Mouse (Mus musculus) limb, embryonic 12.5 days (tissue): ENCODE results near the gene Atg101. TPM values are rescaled to one million over a fixed set of nuclear protein-coding genes. Genes with fewer than 3 reads are reported as not detected.
A peak's percentile ranks its signal among the peaks of the same experiment; 100 is the strongest.

Experiments used
- ATAC-seq: fragments of 200-750 bp; cut with Nextera tagmentation; 2 replicates; pipeline ENCODE4 v1.8.0; 2017; ENCODE audit warnings: low read depth, moderate TSS enrichment; ENCODE audit not compliant: insufficient number of reproducible peaks, insufficient read depth, low FRiP score, low TSS enrichment
- H3K27ac ChIP-seq: fragments of 300-500 bp; sonication (generic); 2 replicates; pipeline ENCODE4 v1.5.1; 2016; ENCODE audit warnings: mild to moderate bottlenecking, moderate library complexity
- H3K27me3 ChIP-seq: fragments of 300-500 bp; sonication (generic); 2 replicates; pipeline ENCODE4 v1.6.1; 2016; ENCODE audit warnings: mild to moderate bottlenecking, moderate library complexity
- H3K36me3 ChIP-seq: fragments of 300-500 bp; sonication (generic); 2 replicates; pipeline ENCODE4 v1.6.1; 2016; ENCODE audit warnings: mild to moderate bottlenecking, moderate library complexity
- H3K4me1 ChIP-seq: fragments of 300-500 bp; sonication (generic); replicated peaks from 2 replicates; pipeline ENCODE4 v1.6.1; 2016
- H3K4me2 ChIP-seq: fragments of 300-500 bp; sonication (generic); 2 replicates; pipeline ENCODE4 v1.6.1; 2016; ENCODE audit warnings: mild to moderate bottlenecking, moderate library complexity
- H3K4me3 ChIP-seq: fragments of 300-500 bp; sonication (generic); replicated peaks from 2 replicates; pipeline ENCODE4 v1.5.1; 2016; ENCODE audit warnings: mild to moderate bottlenecking
- H3K9ac ChIP-seq: fragments of 300-500 bp; sonication (generic); replicated peaks from 2 replicates; pipeline ENCODE4 v1.6.1; 2016; ENCODE audit warnings: mild to moderate bottlenecking, moderate library complexity
- H3K9me3 ChIP-seq: fragments of 300-500 bp; sonication (generic); 2 replicates; pipeline ENCODE4 v1.6.1; 2016; ENCODE audit warnings: mild to moderate bottlenecking, moderate library complexity
- WGBS: fragments of 180-500 bp; shearing (Covaris S2); methylation state at CpG from one replicate; pipeline ENCODE4 v1.1.7; 2016; 5-methylcytosine and 5-hydroxymethylcytosine counted together
- polyA plus RNA-seq: library from polyadenylated mRNA; unstranded; fragments of >200 nt; fragmentation: Nextera tagmentation; extraction: Ambion mirVana; gene quantifications from 2 replicates; pipeline ENCODE4 v1.2.1, GENCODE M21; 2016

Gene Atg101
- polyA plus RNA-seq, 1 experiment from 2014 or later, result 67.4 TPM

DNA sequence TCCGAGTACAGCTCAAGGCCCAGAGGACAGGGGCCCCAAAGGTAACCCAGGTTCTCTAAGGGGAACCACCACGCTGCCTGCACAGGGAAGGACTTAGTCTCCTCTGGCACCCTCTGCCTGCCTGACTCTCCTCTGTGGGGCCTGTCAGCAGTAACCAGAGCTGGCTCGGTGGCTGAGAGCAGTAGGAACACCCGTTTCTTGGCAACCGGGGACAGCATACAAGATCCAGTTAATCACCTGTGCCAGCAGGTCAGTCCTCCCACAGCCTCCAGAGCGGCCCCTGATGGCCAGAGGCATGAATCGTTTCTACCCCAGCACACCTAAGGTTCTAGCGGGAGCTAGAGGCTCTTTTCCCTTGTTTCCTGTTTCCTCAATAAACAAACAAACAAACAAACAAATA lies 41.4 kb upstream of the Atg101 start:
- H3K4me1 ChIP-seq, result peaks cover 29% of the 10 kb centered on the region
- H3K4me2 ChIP-seq, result no peak overlapping the region
- H3K27ac ChIP-seq, result no peak overlapping the region
- WGBS, result 19% methylated on average over 8 of the region's 8 CpGs
- no peak for ATAC-seq
- no peaks in the 10 kb centered on the region for H3K36me3 ChIP-seq
- no peak overlapping the region for H3K4me3 ChIP-seq
- no peaks in the 10 kb centered on the region for H3K9me3 ChIP-seq
- peaks cover 9% of the 10 kb centered on the region for H3K27me3 ChIP-seq
- H3K9ac ChIP-seq, result no peak overlapping the region

DNA sequence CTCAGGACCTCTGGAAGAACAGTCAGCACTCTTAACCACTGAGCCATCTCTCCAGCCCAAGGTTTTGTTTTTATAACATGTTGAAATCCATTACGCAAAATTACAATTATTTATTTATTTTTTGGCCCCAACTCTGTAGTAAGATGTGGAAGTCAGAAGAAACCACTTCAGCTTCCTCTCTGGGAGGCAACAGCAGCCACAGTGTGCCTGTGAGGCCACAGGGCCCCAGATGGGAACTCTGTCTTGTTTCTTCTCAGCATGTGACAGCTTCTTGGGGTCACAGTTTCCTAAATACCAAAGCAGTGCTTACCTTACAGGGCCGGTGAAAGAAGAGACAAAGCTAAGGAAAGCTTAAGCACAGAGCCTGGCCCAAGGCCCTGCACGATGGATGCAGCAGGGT lies 40.1 kb upstream of the Atg101 start:
- Histone ChIP-seq H3K9ac (no peak overlapping the region), H3K4me2 (no peak overlapping the region), H3K36me3 (no peaks in the 10 kb centered on the region), H3K4me1 (peaks cover 31% of the 10 kb centered on the region), H3K27me3 (peaks cover 1% of the 10 kb centered on the region; the same call in 1 of the 2 replicates), H3K4me3 (no peak overlapping the region), H3K9me3 (no peaks in the 10 kb centered on the region), H3K27ac (no peak overlapping the region)
- no peak for ATAC-seq
- WGBS, result 71% methylated on average over 3 of the region's 3 CpGs

DNA sequence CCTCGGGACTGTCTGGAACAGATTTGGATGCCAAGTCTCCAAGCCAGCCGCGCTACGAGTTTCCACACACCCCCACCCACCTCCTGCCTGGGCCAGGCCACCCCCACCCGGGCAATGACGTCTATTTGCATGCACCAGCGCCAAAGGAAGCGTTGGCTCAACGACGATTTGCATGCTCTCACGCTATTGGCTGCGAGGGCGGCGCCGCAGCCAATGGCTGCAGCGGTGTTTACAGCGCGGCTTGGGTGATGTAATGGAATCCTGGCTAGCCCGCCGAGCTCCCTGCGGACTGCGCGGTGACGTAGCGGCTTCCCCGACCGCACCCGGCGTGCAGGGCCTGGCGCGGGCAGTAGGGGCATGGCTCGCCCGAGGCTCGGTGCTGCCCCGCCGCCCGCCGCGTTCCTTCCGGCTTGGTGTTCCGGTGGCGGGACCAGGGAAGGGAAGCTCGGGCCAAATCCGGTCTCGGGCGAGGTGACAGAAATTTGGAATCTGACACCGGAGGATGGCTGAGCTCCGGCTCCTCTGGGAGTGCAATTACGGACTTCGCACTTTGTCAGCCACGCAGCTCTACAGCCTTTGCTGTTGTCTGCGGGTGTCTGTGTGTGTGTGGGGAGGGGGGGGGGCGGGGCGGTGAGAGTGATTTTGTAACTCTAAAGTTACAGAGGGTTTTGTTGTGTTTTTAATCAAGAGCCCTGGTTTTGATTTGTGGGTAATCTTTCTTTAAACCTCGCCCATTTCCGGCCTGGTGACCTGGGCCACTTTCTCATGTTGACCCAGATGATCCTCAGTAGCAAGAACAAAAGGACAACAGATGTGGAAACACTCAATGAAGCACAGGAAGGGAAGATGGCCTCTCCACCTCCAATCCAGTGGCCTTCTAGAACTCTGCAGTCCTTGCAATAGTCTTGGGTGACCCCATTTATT lies 37.6 kb upstream of the Atg101 start:
- Histone ChIP-seq H3K4me2 (peak overlapping the region; percentile 63), H3K27me3 (no peaks in the 10 kb centered on the region), H3K36me3 (no peaks in the 10 kb centered on the region), H3K27ac (peak overlapping the region; percentile 95), H3K9ac (peak overlapping the region; percentile 54), H3K4me1 (peaks cover 22% of the 10 kb centered on the region; the same call in 1 of the 2 replicates), H3K4me3 (peak overlapping the region; percentile 37), H3K9me3 (no peaks in the 10 kb centered on the region)
- peak; percentile 97 for ATAC-seq
- under 1% methylated on average over 56 of the region's 56 CpGs for WGBS

DNA sequence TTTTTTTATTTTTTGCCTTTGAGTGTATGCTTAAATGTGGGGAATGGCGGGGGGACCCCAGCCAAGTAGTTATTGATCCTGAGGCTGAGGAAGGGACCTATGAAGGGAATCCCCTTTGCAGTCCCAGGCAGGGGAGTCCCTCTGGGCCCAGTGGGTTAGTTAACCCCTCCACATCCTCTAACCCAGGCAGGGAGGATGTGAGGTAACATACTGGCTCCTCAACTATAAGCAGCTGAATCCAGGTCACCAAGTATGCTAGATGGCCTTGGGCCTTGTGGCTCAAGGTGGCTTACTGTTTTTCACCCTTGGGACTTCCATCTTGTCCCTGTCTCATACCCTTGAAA lies 36.9 kb upstream of the Atg101 start:
- no peaks in the 10 kb centered on the region for H3K27me3 ChIP-seq
- 86% methylated on average over 1 of the region's 1 CpGs for WGBS
- H3K9ac ChIP-seq, result no peak overlapping the region
- H3K4me1 ChIP-seq, result peaks cover 22% of the 10 kb centered on the region; the same call in 1 of the 2 replicates
- ATAC-seq, result no peak
- H3K27ac ChIP-seq, result peak overlapping the region; percentile 95
- H3K9me3 ChIP-seq, result no peaks in the 10 kb centered on the region
- peak overlapping the region; percentile 63 for H3K4me2 ChIP-seq
- H3K36me3 ChIP-seq, result no peaks in the 10 kb centered on the region
- peak overlapping the region; percentile 37; the same call in 1 of the 2 replicates for H3K4me3 ChIP-seq

DNA sequence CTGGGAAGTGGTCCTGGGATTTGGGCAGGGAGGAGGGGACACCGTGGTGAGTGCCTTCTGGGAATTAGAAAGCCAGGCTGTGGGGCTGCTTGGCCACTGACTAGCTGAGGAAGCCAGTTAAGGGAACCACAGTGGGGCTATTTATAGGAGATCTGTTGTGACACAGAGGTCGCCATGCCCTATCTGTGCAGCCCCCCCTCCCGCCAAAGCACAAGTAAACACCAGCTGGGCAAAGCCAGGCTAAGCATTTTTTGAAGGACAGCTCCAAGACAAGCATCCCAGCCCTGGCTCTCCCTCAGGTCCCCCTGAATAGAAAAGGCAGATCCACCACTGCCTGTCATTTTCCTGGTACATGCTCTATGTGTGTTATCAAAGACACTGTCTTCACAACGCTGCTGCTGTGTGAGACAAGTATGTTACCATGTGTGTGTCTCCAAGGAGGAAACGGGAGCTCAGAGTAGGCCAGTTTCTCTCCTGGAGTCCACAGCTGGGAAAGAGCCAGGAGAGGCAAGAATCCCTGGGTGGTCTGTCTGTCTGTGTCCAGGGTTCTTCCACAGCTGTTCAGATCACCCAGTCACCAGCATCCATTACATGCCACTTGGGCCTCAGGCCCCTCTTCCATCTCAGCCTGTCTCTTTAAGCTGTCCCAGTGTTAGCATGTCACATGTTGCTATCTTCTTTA lies 35.9 kb upstream of the Atg101 start:
- Histone ChIP-seq H3K36me3 (no peaks in the 10 kb centered on the region), H3K9ac (no peak overlapping the region), H3K4me3 (no peak overlapping the region), H3K27me3 (no peaks in the 10 kb centered on the region), H3K9me3 (no peaks in the 10 kb centered on the region), H3K4me1 (peaks cover 18% of the 10 kb centered on the region; the same call in 1 of the 2 replicates), H3K27ac (peak overlapping the region; percentile 51; the same call in 1 of the 2 replicates), H3K4me2 (no peak overlapping the region)
- WGBS, result 56% methylated on average over 5 of the region's 5 CpGs
- no peak for ATAC-seq

DNA sequence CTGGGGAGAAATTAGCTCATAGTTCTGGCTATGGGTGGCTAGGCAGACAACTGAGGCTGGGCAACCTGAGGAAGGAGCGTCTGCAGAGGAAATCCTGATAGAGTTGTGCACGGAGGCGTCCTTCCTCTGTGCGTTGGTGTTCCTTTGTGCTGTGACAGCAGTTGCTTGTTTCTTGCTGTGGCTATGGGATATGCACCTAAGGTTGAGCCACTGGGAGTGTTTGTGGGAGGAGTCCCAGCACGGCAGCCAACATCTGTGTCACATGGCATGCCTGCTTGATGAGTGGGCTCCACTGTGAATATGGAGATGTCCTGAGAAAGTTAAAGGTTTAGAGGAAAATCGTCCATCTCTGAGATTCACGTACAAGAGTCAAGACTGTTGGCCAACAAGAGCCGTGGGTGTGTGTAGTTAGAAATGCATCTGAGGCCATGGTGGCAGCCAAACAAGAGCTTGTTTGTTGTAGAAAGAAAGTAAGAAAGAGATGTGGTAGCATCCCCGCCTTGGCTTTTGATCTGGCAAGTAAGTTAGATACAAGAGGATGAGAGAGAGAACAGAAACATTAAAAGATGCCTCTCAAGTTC lies 33.8 kb upstream of the Atg101 start:
- no peaks in the 10 kb centered on the region for H3K9me3 ChIP-seq
- H3K36me3 ChIP-seq, result no peaks in the 10 kb centered on the region
- peaks cover 29% of the 10 kb centered on the region for H3K4me1 ChIP-seq
- no peak overlapping the region for H3K9ac ChIP-seq
- H3K4me2 ChIP-seq, result no peak overlapping the region
- WGBS, result 80% methylated on average over 9 of the region's 9 CpGs
- H3K27ac ChIP-seq, result no peak overlapping the region
- ATAC-seq, result no peak
- H3K4me3 ChIP-seq, result no peak overlapping the region
- peaks cover 2% of the 10 kb centered on the region; the same call in 1 of the 2 replicates for H3K27me3 ChIP-seq

DNA sequence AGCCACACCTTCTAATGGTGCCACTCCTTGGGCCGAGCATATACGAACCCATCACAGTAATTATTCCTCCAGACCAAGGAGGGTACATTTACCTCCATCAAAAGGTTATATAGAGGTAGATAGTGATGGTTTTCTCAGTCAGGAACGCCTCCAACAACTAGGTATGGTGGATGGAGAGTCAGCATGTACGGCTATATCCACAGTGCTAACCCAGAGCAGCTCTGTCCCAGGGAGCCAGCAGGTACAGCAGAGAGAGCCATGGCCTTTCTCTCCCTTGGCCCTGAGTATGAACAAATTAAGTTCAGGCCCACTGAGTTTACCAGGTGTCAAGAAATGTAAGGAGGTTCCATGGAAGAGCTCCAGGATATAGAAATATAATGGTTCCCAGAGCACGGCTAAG lies 32.1 kb upstream of the Atg101 start:
- WGBS, result 85% methylated on average over 5 of the region's 5 CpGs

DNA sequence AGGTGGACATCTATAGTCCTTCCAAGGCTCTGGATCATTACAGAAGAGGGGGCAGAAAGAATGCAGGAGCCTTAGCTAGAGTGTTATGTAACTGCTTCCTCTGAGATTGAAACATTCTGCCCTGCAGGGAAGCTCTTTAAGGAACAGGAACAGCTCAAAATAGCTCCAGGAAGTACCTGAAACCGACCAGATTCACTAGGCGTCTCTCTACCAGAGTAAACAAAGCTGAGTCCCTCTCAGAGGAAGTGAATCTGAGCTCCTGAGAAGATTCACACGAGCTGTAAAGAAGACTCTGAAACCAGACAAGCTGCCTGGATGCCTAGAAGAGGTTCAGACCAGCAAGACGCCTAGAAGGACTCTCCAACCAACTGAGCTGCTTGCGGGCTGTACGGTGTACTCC lies 31.5 kb upstream of the Atg101 start:
- Histone ChIP-seq H3K4me1 (peaks cover 18% of the 10 kb centered on the region), H3K9me3 (no peaks in the 10 kb centered on the region), H3K36me3 (no peaks in the 10 kb centered on the region), H3K27me3 (peaks cover 2% of the 10 kb centered on the region; the same call in 1 of the 2 replicates), H3K4me2 (no peak overlapping the region), H3K4me3 (no peak overlapping the region), H3K27ac (no peak overlapping the region), H3K9ac (no peak overlapping the region)
- ATAC-seq, result no peak
- 83% methylated on average over 6 of the region's 6 CpGs for WGBS

More for the DNA sequence above, 32.1 kb upstream of the Atg101 start:
- Histone ChIP-seq H3K4me3 (no peak overlapping the region), H3K27ac (no peak overlapping the region), H3K4me1 (peaks cover 22% of the 10 kb centered on the region), H3K4me2 (no peak overlapping the region), H3K27me3 (peaks cover 2% of the 10 kb centered on the region; the same call in 1 of the 2 replicates), H3K9me3 (no peaks in the 10 kb centered on the region), H3K36me3 (no peaks in the 10 kb centered on the region), H3K9ac (no peak overlapping the region)
- ATAC-seq, result no peak

DNA sequence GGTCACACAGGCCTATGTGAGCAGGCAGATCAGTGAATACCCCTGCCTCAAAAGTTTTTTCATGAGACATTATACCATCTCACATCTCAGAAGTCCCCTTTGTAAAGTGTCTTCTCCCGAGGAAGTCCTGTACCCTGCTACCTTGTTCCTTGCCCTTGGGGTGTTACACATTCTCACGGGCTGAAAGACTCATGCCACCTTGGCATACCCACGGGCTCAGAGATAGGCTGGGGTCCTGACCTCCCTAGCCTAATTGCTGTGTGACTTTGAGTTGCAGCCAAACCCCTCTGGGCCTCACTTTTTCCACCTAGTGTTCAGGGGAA lies 30.5 kb upstream of the Atg101 start:
- Histone ChIP-seq H3K9ac (peak overlapping the region; percentile 87; the same call in 1 of the 2 replicates), H3K27ac (peak overlapping the region; percentile 69; the same call in 1 of the 2 replicates), H3K4me3 (peak overlapping the region; percentile 73), H3K4me2 (peak overlapping the region; percentile 93), H3K4me1 (peaks cover 10% of the 10 kb centered on the region), H3K27me3 (peaks cover 2% of the 10 kb centered on the region; the same call in 1 of the 2 replicates), H3K36me3 (no peaks in the 10 kb centered on the region), H3K9me3 (no peaks in the 10 kb centered on the region)
- ATAC-seq, result peak; percentile 21; the same call in 1 of the 2 replicates
- 29% methylated on average over 3 of the region's 3 CpGs for WGBS

DNA sequence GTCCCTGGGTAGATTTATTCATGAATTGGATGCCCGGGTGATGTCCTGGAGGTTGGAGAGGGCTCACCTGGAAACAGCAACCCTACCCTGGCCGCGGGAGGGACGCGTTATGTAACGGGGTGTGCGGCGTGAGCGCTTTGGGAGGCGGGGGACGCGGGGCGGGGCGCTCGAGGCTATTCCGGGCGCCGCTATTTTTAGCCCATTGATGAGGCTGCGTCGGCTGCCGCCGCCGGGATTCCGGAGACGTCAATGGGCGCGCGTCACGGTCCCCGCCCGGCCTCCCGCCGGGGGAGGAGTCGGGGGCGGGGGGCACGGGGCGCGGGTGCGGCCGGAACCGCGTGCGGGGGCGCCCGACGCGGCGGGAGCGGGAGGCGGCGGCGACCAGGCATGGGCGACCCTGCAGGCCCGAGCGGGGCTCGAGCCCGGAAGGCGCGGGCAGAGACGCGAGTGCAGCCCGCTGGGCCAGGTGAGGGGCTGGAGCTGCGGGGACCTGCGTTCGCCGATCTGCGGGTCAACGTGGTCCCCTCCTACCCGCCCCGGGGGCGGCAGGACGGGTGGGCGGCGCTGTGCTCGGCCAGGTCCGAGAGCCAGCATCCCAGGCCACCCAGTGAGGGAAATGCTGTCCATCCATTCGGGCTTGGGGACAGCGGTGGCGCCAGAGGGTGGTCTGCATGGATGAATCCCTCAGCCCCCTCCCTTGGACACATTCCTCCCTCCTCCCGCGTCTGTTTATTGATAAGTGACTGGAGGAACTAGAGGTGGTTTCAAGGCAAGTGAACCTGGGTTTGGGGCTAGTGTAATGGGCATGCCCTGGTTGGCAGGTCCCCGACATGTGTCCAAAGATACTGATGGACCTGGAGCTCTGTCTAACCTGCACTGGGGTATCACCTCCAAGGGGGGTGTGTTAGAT lies 29.9 kb upstream of the Atg101 start, which contains the start of gene Nr4a1:
TSS of gene Nr4a1 (plus strand) at position 384 of the 910 bp plus-strand sequence.
- H3K27me3 ChIP-seq, result peaks cover 2% of the 10 kb centered on the region; the same call in 1 of the 2 replicates
- peak within 1 kb of the TSS; percentile 73 for H3K4me3 ChIP-seq
- peaks cover 5% of the 10 kb centered on the region; the same call in 1 of the 2 replicates for H3K36me3 ChIP-seq
- no peaks in the 10 kb centered on the region for H3K9me3 ChIP-seq
- H3K4me1 ChIP-seq, result peaks cover 10% of the 10 kb centered on the region
- peak within 1 kb of the TSS; percentile 87 for H3K9ac ChIP-seq
- ATAC-seq, result 0 out of 2 replicates have a peak, but pooled peaks have one; percentile 26
- peak within 1 kb of the TSS; percentile 69 for H3K27ac ChIP-seq
- under 1% methylated on average over 82 of the region's 82 CpGs for WGBS
- H3K4me2 ChIP-seq, result peak within 1 kb of the TSS; percentile 93
